Mouse (Mus musculus): ENCODE results near the gene Krt5. TPM values are rescaled to one million over a fixed set of nuclear protein-coding genes. Genes with fewer than 3 reads are reported as not detected.
"Not testable (repeated sequence)": the region's sequence is repeated elsewhere in the genome, so short reads cannot be mapped to it uniquely, and the experiment has no call there.

Gene Krt5
- total RNA-seq (2021) = not detected
- long read RNA-seq, experiment 1 = 0 reads
- long read RNA-seq, experiment 2 = 0 reads

DNA sequence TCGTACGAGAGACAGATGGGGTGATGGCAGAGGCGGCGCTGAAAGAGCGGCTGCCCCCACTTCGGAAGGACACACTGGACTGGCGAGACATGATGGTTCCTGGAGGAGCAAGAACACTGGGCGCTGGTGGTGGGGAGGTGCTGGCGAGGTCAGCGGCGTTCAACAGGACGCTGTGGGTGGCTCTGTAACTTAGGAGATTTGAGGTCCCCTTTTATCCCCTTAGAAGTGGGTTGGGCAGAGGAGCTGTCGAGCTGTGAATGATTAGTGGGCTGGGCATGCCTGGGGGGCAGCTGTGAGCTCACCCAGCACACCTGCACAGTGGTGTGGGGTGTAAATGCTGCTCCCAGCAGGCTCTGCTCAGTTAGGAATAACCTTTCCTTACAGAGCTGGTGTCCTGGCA, at the start of gene Krt5:
Krt5 (minus strand) TSS at position 179 of the 400 bp plus-strand sequence.
- no peak for DNase-seq

DNA sequence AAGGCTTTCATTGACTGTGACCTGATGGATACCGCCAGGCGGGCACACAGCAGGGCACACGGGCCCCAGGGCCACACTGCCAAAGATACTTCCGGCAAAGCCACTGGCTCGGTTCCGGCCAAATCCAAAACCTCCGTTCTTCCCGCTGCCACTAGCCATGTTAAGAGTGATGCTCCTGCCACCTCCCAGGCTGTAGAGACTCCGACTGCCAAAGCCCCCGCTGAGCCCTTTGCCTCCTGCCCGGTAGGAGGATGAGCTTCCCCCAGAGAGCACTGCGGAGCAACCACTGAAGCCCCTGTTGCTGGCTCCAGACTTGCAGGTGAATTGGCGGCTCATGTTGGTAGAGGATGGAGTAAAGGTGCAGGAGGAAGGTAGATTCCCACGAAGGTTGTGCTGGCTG, 30.0 kb upstream of the Krt5 start, which contains the start of gene Krt71:
Krt71 (minus strand) TSS at position 399 of the 400 bp plus-strand sequence.
- DNase-seq = no peak

DNA sequence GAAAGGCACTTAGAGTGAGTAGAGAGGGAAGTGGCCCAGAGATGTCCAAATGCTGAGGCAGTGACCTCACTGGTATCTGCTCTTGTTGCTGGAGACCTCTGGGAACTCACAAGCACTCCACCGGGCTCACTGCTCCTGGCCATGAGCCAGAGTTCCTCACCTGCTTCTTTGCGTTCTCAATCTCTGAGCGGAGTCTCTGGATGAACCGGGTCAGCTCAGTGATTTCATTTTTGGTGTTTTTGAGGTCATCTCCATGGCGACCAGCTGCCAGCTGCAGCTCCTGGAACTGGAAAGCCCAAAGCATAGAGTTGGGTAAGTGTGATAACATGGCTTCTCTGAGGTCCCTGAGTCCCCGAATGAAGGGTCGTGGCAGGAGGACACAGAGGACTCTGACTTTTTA, 25.1 kb upstream of the Krt5 start:
- DNase-seq = no peak

DNA sequence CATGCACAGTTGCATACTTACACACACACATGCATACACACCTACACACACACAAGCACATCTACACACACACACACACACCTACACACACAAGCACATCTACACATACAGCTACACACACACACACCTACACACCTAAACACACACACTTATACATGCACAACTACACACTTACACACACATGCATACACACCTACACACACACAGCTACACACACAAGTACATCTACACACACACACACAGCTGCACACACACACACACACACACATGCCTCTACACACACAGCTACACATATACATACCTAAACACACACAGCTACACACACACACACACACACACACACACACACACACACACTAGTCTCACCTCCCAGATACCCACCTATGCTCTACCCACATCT, 18.0 kb upstream of the Krt5 start:
- DNase-seq = no peak

DNA sequence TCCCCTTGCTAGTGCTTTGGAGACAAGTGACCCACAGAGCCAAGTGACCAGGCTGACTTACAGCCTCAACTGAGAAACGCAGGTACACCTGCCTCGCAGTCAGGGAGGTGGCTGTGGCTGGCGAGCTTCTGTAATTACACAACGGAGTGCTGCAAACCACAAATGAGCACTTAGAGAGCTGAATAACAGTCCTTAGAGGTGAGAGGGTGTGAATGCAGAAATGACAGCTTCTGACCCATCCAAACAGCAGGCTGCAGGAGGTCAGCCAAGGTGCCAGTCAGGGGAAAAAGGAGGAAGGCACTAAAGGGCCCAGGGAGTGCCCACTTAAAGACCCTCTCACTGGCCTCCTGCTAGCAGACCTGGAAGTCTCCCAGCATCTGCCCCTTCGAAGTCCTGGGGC, 12.0 kb upstream of the Krt5 start:
- DNase-seq = no peak

DNA sequence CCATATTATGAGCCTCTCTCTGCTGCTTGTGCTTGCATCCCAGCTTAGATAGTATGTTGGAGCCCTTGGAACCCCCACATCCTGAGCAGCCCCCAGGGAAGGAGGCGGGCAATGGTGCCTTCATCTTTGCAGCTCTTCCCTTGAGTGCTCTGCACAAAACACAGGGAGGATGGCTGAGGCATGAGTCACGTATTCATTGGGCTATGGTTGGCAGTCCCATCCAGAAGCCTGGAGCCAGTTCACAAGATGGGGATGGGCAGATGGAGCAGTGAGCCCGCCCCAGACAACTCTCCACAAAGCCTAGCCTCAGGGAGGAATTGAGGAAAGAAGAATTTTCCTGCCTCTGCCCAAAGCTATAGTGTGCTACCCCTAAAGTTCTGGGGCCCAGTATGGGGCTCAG, 3.1 kb upstream of the Krt5 start:
- no peak for DNase-seq

DNA sequence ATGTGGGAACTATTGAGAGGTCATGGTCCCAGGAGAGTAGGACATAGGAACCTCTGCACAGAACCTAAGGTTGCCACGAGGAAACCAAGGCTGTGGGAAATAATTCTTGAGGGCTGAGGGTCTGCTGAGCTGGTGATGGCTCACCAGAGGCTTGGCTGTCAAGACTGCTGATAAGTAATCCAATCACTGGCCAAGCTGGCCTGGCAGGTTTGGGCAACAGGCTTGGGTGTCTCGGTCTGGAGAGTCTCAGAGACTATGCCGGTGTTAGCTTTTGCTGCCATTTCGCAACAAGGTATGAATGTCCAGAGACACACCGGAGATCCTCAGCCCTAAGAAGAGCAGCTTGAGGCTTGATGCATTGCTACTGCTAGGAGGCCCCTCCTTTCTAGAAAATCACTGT, 1.7 kb upstream of the Krt5 start:
- DNase-seq = no peak

DNA sequence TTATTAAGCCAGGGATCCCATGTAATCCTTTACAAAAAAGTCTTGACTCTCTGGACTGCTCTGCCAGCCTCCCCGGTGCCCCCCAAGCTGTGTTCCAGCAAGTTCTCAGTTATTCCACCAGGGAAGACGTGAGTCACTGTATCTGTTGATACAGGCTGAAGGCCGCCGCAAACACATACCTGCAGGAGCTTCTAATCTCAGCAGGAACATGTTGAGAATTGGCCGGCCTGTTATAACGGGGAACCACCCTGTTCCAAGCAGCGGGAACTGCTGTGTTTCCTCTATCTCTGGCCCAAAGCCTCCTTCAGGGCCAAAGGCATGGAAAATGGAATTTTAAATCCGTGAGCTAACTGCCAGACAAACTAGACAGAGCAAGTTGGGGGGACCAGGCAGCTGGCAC, 1.0 kb upstream of the Krt5 start:
- DNase-seq = no peak

DNA sequence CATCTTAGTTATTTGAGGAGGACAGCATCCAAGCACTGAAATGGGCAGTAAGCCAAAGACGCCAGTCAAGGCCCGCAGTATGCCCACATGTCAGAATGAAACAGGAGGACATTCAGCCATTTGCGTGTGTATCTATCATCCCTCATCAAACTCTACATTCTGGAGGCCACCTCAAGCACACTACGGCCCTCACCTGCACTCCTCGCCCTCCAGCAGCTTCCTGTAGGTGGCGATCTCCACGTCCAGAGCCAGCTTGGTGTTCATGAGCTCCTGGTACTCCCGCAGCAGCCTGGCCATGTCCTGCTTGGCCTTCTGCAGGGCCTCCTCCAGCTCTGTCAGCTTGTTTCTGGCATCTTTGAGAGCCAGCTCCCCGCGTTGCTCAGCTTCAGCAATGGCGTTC, 4.0 kb downstream of the Krt5 start:
- DNase-seq = no peak

DNA sequence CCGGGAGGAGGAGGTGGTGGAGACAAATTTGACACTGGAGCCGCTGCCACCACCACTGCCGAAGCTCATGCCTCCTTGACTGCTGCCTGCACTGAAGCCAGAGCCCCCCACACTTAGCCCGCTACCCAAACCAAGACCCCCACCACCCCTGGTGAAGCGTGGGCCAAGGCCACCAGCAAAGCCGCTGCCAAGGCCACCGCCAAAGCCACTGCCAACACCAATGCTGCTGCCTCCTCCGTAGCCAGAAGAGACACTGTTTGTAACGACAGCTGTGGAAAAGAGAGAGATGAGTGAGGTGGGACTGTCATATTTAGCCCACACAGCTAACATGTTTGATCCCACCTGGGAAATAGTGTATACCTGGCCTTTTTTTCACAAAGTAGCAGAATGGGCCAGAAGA, 5.2 kb downstream of the Krt5 start:
- DNase-seq = no peak

DNA sequence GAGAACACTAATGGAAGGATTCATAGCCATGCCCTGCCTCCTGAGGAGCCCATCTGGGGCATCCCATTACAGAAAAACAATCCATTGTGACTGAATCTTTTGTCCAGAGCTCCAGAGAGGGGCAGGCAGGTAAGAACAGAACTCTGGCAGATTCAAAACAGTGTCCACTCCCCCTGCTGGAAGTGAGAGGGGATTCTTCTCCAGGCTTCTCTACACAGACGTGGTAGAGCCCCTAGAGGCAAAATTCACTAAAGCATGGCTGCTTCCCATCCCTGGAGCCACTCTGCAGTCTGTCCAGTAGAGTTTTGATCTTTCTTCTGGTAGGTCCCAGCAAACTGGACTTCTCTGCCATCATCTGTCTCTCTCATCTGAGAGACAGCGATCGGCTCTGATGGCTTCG, 8.6 kb downstream of the Krt5 start:
- DNase-seq = no peak

DNA sequence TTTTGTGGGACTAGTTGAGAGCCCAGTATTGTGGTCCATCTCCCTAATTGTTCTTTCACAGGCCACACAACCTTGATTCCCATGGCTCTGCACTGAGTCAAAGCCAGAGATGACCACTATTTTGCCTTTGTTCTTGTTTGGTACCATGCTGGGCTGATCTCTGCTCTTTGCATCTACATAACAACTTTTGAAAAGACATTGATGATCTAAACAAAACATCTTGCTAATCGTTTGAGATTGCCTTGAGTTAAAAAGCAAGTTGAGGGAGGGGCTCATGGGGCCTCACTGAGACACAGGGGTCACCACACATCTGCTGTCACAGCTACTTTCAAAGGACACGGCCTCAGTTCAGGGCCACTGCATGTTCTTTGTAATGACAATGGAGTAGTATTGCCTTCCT, 10.3 kb downstream of the Krt5 start:
- DNase-seq = no peak

DNA sequence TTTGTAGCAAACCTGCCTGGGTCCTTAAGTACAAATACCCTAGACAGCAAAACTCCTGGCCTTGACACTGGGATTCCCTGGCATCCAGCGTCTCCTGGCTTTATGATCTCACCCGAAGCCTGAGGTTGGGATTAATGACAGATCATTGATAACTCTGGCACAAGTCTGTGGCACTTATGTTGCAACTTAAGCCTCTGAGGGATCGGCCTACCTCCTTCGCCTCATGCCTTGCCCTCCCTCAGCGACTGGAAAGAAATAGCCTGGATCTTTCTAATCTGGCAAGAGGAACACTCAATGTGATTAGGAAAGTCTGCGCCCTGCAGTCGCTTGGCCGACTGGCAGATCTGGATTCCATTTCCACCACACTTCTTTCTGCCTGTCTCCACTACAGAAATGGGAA, 12.8 kb downstream of the Krt5 start:
- DNase-seq = no peak

DNA sequence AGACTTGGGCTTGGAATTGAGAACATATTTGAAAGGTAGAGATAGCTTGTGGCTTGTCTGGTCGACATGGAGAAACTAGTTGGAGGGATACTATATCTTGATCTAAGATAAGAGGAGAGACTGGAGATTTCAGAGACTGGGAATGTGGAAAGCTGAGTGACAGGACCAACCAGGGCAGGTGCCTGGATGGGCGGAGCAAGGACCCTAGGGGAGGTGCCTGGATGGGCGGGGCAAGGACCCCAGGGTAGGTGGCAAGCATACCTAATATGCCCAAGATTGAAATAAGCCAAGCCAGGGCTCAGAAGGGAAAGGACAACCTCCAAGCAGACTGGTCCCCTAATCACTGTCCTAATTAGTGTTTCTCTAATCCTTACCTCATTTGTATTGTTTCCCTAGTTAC, 13.5 kb downstream of the Krt5 start:
- DNase-seq = no peak

DNA sequence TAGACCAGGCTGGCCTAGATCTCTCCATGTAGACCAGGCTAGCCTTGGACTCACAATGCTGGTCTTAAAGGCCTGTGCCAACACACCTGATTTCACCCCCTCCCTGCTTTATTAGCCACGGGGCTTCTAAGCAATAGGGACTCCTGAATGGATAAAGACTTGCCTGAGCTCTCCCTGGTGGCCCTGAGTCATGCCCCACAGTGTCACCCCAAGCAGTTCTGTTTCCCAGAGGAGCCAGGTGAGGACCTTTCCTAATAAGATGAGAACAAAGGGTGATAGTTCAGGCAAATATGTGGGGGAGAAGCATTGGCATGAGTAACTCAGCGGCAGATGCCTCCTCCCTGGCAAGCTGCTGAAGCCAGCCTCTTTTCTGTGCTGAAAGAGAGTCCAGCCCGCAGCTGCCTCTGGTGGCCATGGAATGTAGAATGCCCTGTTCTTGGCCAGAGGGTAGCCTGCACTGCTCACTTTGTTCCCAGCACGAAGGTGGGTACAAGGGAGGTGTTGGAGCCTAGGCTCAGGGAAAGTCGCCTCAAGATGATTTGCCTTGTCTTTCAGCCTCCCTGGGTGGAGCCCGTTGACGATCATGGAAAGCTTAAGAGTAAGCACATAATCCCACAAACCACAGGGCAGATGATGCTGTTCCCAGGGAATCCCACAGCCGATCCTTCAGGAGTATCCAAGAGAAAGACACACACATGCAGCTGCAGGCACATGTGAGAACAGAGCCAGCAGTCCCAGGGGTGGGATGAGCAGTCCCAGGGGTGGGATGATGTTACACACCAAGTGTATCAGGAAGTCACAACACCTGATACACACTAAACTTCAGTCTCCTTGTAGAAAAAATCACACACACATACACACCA, 15.1 kb downstream of the Krt5 start:
- no peak for DNase-seq

DNA sequence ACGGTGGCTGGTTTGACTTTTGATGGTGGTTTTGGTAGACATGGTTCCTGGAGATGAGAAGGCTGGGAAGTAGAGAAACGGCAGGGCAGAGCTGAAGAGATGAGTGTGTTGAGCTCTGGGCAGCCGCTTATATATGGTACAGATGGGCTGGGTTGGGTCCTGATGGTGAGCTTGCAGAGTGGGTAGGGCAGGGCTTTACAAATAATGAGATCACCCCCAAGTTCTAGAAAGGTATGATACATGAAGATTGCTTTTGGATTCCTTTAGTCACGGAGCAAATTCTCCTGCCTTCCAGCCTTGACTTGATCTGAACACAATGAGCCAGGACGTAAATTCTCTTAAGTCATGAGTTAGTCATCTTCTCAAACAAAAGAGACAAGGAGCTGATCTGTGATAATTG, 18.5 kb downstream of the Krt5 start, which contains the start of gene Krt6a:
Krt6a (minus strand) TSS at position 101 of the 400 bp plus-strand sequence.
- DNase-seq = no peak

DNA sequence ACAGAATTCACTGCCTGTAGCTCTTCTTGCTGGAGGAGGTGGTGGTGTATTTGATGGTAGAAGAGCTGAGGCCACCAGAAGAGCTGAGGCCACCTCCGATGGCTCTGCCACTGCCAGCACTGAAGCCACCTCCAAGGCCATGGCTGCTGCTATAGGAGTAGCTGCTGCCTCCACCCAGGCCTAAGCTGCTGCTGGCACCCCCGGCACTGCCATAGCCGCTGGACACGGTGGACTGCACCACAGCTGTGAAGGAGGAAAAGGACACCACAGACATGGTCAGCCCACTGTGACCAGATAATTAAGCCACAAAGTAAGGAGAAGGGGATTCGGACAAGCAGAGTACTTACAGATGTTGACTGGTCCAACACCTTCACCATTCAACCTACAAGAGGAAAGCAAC, 22.2 kb downstream of the Krt5 start:
- not testable (repeated sequence) for DNase-seq

DNA sequence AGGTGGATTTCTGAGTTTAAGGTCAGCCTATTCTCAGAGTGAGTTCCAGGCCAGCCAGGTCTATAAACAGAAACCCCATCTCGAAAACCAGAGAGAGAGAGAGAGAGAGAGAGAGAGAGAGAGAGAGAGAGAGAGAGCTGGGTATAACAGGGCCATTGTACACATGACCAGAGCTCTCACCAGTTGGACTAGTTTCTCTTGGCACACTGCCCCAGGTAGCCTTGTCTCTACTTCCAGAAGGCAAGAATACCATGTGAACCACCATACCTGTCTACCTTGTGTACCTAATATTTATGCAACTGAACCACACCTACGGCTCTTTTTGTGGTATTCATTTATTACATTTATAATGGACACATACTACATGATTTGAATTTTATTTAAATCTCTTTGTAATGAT, 24.5 kb downstream of the Krt5 start:
- no peak for DNase-seq

DNA sequence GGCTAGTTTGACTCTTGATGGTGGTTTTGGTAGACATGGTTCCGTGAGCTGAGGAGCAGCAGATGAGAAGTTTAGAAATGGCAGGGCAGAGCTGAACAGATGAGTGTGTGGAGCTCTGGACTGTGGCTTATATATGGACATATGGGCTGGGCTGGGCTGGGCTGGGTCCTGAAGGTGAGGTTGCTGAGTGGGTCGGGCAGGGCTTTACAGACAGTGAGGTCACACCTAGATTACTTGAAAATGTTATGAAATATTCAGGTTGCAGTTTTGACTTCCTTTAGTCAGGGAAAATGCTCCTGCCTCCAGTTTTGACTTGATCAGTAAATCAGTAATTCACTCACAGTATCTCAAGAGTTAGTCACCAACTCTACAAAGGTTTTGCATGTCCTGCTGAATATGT, 32.5 kb downstream of the Krt5 start, which contains the start of gene Krt6b:
Krt6b (minus strand) TSS at position 101 of the 400 bp plus-strand sequence.
- DNase-seq = no peak

DNA sequence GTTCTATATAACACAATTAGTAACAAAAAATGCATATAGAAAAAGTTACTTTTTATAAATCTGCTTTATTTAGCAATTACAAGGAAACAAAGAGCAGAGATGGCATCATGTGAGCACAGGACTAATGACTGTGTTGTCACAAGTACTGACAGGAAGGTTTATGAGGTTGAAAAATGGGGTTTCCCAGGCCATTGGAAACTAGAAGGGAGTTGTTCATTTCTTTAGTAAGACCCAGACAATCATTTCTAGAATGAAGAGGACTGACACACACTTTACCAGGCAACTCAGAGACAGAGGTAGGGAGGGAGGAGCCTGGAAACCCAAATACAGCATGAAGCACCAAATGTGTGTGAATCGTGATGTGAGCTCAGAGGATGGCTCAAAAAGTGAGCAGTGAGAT, 36.7 kb downstream of the Krt5 start:
- DNase-seq = no peak

All from gastrocnemius, postnatal 25 days (tissue).